Mouse (Mus musculus) G1E (cell line): ENCODE measurements around the gene Zfyve21. TPM values are rescaled to one million over a fixed set of nuclear protein-coding genes. Genes with fewer than 3 reads are reported as not detected.
A peak's percentile ranks its signal among the peaks of the same experiment; 100 is the strongest.

Experiments used
- ATAC-seq: 2 replicates; pipeline ENCODE4 v1.8.0; 2016; ENCODE audit warnings: mild to moderate bottlenecking; ENCODE audit not compliant: insufficient number of reproducible peaks, poor library complexity, low FRiP score, severe bottlenecking; ENCODE audit errors: extremely low read depth
- DNase-seq: peaks from one replicate; pipeline ENCODE4 v3.0.0; 2012; ENCODE audit warnings: low spot score
- H3K27me3 ChIP-seq: 2 replicates; pipeline ENCODE4 v1.6.1; 2012; ENCODE audit warnings: mild to moderate bottlenecking, low read length, inconsistent platforms; ENCODE audit not compliant: insufficient read depth
- H3K36me3 ChIP-seq: replicated peaks from 2 replicates; pipeline ENCODE3; 2012; ENCODE audit warnings: mild to moderate bottlenecking, inconsistent platforms
- H3K4me1 ChIP-seq: 2 replicates; pipeline ENCODE4 v1.6.1; 2012; ENCODE audit warnings: low read depth, low read length, inconsistent platforms, mixed read lengths; ENCODE audit not compliant: insufficient read depth
- H3K4me3 ChIP-seq: 2 replicates; pipeline ENCODE4 v1.5.1; 2012; ENCODE audit warnings: low read depth, mild to moderate bottlenecking, inconsistent platforms, low read length, moderate library complexity, mixed read lengths
- H3K9me3 ChIP-seq: replicated peaks from 2 replicates; pipeline ENCODE4 v1.6.1; 2012; ENCODE audit warnings: inconsistent platforms
- CTCF ChIP-seq: IDR thresholded peaks from 2 replicates; pipeline ENCODE4 v1.5.1; 2012; ENCODE audit warnings: low read depth, low read length, inconsistent platforms, mixed read lengths
- GATA1 ChIP-seq: IDR thresholded peaks from 2 replicates; pipeline ENCODE4 v1.6.1; 2012; ENCODE audit warnings: borderline replicate concordance, low read length, inconsistent platforms, mixed read lengths
- GATA2 ChIP-seq: IDR thresholded peaks from 2 replicates; pipeline ENCODE4 v1.6.1; 2012; ENCODE audit warnings: low read depth, low read length, inconsistent platforms, borderline replicate concordance
- POLR2AphosphoS5 ChIP-seq: IDR thresholded peaks from 2 replicates; pipeline ENCODE4 v1.6.1; 2012; ENCODE audit warnings: low read depth, low read length, inconsistent platforms; ENCODE audit not compliant: insufficient replicate concordance
- TAL1 ChIP-seq: conservative IDR thresholded peaks from 2 replicates; pipeline ENCODE4 v1.6.1; 2012; ENCODE audit warnings: low read depth, low read length, inconsistent platforms, mixed read lengths
- polyA plus RNA-seq: library from polyadenylated mRNA; stranded (reverse); fragments of >175 nt; gene quantifications from 2 replicates; pipeline ENCODE4 v1.2.3, GENCODE M21; 2012
- total RNA-seq, 2 experiments: library from RNA; stranded (forward) in 1 of 2; stranded (reverse) in 1 of 2; fragments of 200-1000 nt in 1 of 2; fragments of >200 nt in 1 of 2; fragmentation: Nextera tagmentation in 1 of 2; gene quantifications; 2 replicates each; pipeline ENCODE4 v1.2.3; 2014 to 2017

Gene Zfyve21
- total RNA-seq (2014; fragmentation: Nextera tagmentation) (13.8 and 21.1 TPM in 2 replicates), total RNA-seq (2017) (32.5 and 33.9 TPM in 2 replicates), polyA plus RNA-seq (13.9 and 14.8 TPM in 2 replicates)

DNA sequence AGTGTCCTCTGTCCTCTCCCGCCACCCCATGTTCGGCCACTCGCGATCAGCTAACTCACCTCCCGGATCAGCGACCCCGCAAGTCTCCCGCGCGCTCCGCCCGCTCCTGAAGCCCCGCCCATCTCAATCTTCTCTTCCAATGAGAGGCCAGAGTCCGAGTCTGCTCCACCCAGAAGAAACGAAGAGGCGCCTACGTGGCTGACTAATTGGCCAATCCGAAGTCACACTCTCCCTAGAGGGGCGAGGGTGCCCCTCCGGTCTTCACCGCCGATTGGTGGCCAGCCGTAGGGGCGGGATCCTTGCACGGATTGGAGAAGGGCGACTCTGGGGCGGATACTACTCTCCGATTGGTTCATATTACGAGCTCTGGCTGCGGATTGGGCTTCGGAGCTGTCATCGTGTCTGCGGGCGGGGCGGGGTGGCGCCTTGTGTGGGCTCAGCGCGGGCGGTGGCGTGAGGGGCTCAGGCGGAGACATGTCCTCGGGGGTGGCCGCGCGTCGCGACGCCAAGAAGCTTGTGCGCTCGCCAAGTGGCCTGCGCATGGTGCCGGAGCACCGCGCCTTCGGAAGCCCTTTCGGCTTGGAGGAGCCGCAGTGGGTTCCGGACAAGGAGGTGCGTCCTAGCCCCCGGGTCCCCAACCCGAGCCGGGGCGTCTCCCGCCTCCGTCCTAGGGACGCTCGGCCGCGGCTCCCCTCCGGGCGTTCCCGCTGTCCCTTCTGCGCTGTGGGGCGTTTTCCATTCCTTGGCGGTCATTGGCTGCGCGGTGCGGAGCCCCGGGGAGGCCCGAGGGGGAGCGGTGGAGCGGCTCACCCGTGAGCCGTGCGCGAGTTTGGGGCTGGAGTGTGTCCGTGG lies at the start of gene Zfyve21, which contains the start of gene Xrcc3:
Gene Zfyve21, plus strand, starts transcription at position 405 of the 852 bp plus-strand sequence.
Gene Xrcc3, minus strand, starts transcription at position 108 of the 852 bp plus-strand sequence.
- no peak for TF ChIP-seq GATA1
- TF ChIP-seq POLR2AphosphoS5: no peak
- no peak for TF ChIP-seq CTCF
- no peak for TF ChIP-seq TAL1
- no peak for TF ChIP-seq GATA2
- H3K4me1 ChIP-seq: peaks cover 89% of the 10 kb centered on the region
- H3K9me3 ChIP-seq: no peaks in the 10 kb centered on the region

DNA sequence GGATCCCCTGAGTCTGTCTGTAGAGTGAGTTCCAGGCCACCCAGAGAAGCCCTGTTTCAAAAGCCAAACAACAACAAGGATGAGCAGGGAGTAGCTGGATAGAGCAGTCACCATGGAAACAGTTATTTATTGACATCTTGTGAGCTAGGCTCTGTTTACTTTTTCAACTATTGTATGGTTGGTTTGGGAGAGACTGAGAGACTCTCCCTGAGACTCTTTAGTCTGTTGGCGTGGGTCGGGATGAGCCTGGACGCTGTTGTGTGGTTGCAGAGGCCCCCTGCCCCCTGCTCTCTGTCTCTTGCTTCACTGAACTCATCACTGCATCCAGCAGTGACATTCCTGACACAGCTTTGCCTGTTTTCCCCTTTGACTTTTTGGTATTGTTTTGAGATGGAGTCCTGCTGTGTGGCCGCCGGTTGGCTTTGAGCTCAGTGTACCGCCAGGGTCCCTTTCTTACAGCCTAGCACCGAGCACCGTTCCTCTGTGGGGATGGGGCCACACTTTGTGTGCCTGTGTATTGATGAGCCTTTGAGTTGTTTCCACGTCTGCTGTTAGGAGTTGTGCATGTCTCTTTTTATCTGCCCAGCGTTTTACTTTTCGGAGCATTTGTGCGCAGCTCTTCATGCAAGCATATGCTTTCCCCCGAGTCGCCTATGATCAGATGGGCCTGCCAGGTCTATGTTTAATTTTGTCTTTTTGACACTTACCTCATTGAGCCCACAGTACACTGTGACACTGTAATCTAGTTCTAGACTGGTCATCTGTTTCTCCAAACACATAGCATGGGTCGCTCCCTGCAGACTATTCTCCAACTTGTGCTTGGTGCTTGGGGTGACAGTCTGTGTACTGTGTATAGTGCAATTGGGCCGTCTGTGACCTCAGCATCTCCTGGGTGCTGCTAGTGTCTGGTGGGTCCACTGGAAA lies 47.4 kb upstream of the Zfyve21 start:
- no peak for ATAC-seq
- TF ChIP-seq TAL1 (no peak), POLR2AphosphoS5 (no peak), GATA2 (no peak), CTCF (no peak), GATA1 (no peak)
- no peak for DNase-seq
- Histone ChIP-seq H3K36me3 (peaks cover 76% of the 10 kb centered on the region), H3K4me1 (peaks cover 69% of the 10 kb centered on the region), H3K4me3 (no peak overlapping the region), H3K9me3 (no peaks in the 10 kb centered on the region), H3K27me3 (no peaks in the 10 kb centered on the region)

More for the DNA sequence above, at the start of gene Zfyve21, which contains the start of gene Xrcc3:
- Histone ChIP-seq H3K27me3 (no peaks in the 10 kb centered on the region), H3K36me3 (peaks cover 73% of the 10 kb centered on the region), H3K4me3 (peak within 1 kb of the TSS; percentile 75)
- ATAC-seq: peak; percentile 92
- DNase-seq: peak; percentile 100

GRCm38 (mm10) chr12:111768322-111768928 lies 45.5 kb upstream of the Zfyve21 start:
- ATAC-seq: no peak
- Histone ChIP-seq H3K9me3 (no peaks in the 10 kb centered on the region), H3K36me3 (peaks cover 75% of the 10 kb centered on the region), H3K4me1 (peaks cover 52% of the 10 kb centered on the region), H3K27me3 (no peaks in the 10 kb centered on the region), H3K4me3 (no peak overlapping the region)
- DNase-seq: no peak
- TF ChIP-seq TAL1 (no peak), POLR2AphosphoS5 (no peak), GATA1 (no peak), CTCF (no peak), GATA2 (no peak)

DNA sequence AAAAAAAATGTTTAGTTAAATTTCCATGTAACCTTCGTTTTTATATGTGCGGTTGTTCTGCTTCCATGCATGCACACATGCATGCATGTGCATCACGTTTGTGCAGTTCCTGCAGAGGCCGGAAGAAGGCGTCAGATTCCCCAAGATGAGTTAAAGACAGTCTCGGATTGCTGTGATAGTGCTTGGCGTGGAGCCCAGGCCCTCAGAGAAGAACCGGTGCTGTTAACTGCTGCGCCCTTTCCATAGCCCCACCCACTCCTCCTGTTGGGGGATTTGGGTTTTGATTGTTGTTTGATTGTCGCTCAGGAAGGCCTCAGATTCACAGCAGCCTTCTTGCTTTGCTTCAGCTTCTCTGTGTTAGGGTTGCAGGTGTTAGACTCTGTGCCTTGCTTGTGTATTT lies 44.7 kb upstream of the Zfyve21 start:
- DNase-seq (no peak), ATAC-seq (no peak)
- H3K4me3 ChIP-seq: no peak overlapping the region
- peaks cover 76% of the 10 kb centered on the region for H3K36me3 ChIP-seq
- H3K9me3 ChIP-seq: no peaks in the 10 kb centered on the region
- no peak for TF ChIP-seq POLR2AphosphoS5
- TF ChIP-seq CTCF: no peak
- no peak for TF ChIP-seq GATA2
- TF ChIP-seq TAL1: no peak
- no peak for TF ChIP-seq GATA1
- no peaks in the 10 kb centered on the region for H3K27me3 ChIP-seq
- H3K4me1 ChIP-seq: peaks cover 46% of the 10 kb centered on the region

- H3K9me3 ChIP-seq: no peaks in the 10 kb centered on the region
- DNase-seq: no peak
- TF ChIP-seq GATA1: no peak
- H3K4me3 ChIP-seq: no peak overlapping the region
- H3K27me3 ChIP-seq: no peaks in the 10 kb centered on the region
- H3K4me1 ChIP-seq: peaks cover 46% of the 10 kb centered on the region
- no peak for ATAC-seq
- H3K36me3 ChIP-seq: peaks cover 79% of the 10 kb centered on the region
Measured at GRCm38 (mm10) chr12:111769816-111770577, 44.0 kb upstream of the Zfyve21 start.
